Mouse (Mus musculus): ENCODE data around the gene Taok1.
A peak's percentile ranks its signal among the peaks of the same experiment; 100 is the strongest.

Taok1 gene

DNA sequence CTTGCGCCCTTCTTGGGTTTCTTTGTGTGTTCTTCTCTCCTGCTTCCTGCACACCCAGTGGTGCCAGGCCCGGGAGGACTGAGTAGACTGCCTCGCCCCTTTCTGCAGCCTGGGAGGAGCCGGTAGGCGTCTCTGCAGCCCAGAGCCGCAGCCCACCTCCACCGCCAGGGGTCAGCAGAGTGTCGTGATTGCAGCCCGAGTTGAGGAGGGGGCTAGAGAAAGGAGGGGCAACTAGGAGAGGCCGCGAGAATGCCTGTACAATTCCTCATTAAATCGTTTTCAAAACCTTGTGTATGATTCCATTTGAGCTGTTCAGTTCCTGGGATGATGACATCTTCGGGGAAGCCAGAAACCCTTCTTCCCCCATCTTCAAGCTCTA, 116.5 kb downstream of the Taok1 start:
- DNase-seq: peak; percentile 96

DNA sequence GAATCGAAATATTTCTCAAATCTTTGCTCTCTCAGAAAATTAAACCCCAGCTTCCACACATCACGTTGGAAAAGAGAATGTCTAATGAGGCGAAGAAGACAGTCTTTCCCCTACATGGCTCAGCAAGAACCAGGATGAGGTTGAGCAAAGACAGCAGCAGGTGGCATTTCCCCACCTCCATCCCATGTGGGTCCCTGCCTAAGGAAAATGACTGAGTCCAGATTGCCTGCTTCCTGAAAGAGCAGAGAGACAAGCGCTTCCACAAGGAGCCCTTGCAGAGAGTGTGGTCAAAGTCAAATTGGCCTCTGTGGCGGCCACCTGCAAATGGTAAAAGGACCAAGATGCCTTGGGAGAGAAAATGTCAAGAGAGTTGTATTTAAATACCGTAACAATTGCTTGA, 117.2 kb downstream of the Taok1 start:
- DNase-seq: no peak

DNA sequence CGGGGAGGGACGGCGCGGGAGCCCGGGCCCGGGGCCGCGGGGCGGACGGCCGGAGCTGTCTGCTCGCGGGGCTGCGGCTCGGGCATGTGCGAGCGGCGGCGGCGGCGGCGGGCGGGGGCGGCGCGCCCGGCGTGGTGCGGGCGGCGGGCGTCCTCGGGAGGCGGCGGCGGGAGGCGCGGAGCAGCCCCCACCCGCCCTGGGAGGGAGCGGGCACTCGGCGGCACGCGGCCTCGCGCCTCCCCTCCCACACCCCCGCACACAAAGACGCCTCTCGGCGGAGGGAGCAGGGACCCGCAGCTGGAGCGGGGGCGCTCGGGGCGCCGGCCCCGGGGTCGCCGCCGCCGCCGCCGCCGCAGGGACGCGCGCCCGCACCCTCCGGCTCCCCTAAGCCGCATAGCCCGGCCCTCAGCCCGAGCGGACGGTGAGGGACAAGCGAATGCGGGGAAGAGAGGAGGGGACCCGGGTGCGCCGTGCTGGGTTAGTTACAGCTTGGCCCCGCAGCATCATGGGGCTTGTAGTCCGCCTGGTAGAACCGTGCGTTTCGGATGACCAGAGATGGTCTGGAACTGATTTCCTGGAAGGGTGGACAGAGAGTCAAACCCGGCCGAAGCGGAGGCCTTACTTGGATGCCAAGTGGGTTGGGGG, 117.9 kb downstream of the Taok1 start, which contains the start of gene Ankrd13b:
TSS of gene Ankrd13b (minus strand) at position 88 of the 645 bp plus-strand sequence.
- peak; percentile 89 for DNase-seq

DNA sequence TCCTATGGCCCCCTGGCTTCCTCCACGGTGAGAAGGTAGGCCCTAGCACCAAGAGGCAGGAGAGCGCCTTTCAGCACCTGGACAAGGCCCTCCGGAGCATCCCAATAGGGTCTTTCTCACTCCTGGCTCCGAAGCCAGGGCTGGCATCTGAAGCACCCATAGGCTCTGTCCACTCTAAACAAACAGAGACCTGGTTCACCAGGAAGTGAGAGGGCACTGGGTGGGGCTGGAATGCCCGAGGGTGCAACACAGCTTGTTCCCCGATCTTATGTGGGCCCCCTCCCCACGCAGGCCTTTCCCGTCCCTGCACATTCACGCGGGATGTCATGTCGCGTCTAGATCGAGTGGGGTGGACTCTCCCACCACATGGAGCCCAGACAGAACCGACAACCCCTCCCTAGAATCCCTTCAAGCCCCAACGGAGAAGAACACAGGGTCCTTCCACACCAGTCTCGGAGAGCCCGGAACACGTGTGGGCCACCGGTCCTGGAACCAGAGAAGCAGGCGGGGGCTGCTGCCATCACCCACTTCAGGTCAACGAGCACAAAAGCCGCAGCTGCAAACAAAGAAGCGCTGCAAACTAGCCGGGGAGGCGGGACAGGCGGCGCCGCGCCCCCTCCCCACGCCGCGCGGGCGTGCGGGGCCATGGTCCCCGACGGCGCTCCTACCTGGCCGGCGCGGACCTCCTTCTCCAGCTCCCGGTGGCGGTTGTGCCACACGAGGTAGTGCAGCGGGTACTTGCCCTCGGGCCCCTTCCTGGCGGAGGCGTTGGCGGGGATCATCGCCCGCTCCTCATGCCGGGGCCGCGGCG, 118.6 kb downstream of the Taok1 start:
- peak; percentile 60 for DNase-seq

DNA sequence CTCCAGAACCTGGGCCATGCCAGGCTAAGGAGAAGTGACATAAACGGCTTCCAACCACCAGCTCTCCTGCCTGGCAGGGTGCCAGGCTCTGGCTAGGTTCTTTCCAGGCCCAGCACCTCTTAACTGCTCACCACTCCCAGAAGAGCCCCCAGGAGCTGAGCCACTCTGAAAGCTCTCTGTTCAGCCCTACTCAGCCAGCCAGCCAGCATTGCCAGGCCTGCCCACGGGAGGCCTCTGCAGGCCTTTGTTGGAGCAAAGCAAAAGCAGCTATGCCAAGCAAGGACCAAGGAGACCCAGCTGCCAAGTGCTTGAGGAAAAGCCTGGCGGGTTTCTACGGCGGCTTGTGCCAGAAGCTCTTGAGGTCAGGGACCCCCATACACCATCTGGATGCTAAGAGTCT, 120.8 kb downstream of the Taok1 start:
- DNase-seq: peak; percentile 49

DNA sequence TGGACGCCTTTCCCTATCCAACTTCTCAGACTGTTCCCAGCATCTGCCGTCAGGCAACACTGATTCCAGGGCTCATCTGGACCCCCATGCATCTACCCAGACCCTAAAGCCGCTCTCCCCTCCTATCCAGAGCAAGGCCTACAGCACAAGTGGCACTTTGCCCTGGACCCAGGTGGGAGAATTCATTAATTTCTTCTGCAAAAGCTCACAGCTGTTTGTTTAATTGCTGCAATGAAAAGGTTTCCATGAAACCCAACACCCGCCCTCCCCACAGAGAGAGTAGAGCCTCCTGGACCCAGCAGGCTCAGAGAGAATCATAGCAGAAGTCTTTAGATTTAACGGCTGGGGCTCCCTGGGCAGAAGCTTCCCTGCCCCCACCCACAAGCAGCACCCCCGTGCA, 122.4 kb downstream of the Taok1 start:
- DNase-seq: no peak

DNA sequence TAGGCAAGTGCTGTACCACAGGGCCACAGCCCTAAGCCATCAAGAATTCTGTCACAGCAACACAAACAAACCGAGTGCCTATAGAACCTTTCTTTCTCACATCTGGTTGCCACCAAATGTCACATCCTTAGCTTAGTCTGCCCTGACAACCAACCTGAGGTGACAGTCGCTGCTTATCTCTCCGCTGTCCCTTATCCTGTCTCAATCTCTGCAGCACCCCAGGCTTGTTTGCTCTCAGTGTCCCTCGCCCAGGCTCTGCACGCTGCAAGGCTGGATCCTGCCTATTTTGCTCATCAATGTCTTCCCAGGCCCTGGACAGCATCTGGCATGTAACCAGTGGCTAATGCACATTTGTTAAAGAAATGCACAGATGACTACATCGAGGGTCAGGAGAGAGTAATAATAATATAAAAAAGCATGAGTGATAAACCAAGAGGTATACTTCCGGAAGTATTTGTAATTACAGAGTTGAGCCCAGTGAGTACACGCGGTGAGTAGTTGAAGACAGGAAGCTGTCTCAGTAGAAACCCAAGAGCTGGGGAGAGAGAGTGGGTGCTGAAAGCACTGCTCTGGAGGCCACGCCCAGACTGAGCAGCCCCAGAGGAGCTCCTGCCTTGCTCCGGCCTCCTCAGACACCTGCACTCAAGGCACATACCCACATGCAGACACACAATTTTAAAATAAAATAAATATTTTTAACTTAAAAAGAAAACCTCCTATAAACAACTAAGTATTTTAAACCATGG, 123.9 kb downstream of the Taok1 start:
- DNase-seq: no peak

DNA sequence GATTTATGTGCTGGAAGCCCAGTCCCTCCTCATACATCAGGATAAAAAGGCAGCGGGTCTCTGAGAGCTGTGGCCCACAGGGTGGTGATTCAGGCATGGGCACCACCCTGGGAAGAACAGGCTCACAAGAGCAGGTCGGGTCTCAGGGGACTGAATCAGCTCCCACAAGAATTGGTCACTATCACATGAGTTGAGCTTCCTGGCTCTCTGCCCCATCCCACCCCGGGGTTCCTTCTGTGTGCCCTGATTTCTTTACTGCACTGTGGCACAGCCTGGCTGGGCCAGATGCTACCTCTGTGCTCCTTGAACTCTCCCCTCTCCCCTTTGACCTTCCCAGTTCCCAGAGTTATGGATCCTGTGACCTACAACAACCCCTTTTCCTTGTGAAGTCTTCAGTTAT, 124.6 kb downstream of the Taok1 start:
- DNase-seq: no peak
